Mouse (Mus musculus) gastrocnemius, adult 8-10 months (tissue): ENCODE measurements around the gene Pnma1. TPM values are rescaled to one million over a fixed set of nuclear protein-coding genes. Genes with fewer than 3 reads are reported as not detected.

ENCODE experiments used
- DNase-seq, 2 experiments: peaks; one replicate each; pipeline ENCODE4 v3.0.0; 2022; ENCODE audit warnings: low spot score in 2 of 2
- total RNA-seq, 4 experiments: library from RNA; stranded (reverse); gene quantifications; 2 replicates each; pipeline ENCODE4 v1.2.4; 2022

Gene Pnma1
- under 1 TPM in 3 of 4 experiments, not detected in 1; 0.10 to 0.17 (median 0.16) TPM for total RNA-seq

- peak; percentile 41 to 56 for DNase-seq
Measured at GRCm38 (mm10) chr12:84147954-84148621, at the start of gene Pnma1. Gene Pnma1 (minus strand): TSS chr12:84148489.

- no peak for DNase-seq
Measured at GRCm38 (mm10) chr12:84195195-84195594, 46.9 kb upstream of the Pnma1 start.

- no peak for DNase-seq
Measured at GRCm38 (mm10) chr12:84194400-84195109, 46.3 kb upstream of the Pnma1 start.

DNA sequence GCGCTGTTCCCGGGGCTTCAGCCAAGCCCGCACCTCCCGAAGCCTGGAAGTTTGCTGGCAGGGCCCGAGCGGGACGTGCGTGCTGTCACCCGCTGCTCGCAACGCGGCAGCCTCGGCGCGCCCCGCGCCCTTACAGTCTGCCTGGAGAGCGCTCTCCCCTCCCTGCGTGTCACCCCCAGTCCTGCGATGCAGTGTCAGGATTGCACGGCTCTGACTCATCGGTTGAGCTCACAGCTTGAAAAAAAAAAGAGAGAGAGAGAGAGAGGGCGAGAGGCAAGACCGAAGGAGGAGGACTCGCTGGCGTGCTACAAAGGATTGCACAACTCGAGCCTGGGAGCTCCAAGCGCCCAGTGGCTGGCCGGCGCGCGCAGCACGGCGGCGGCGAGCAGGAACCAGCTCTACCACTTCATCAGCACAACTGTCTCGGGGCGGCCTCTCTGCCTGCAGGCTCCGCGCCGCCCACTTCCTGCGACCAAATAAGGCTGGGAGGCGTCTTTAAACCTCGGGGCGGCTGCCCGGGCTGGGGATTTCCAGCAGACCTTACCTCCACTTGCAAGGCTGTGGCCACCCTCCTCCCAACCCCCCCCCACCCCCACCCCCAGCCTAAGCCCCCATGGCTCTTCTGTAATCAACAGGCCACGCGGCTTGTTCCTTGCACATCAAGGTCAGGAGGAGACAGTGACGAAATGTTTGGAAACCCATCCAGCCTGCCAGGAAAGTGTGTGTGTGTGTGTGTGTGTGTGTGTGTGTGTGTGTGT lies 45.5 kb upstream of the Pnma1 start:
- peak; percentile 89 to 95 for DNase-seq

DNA sequence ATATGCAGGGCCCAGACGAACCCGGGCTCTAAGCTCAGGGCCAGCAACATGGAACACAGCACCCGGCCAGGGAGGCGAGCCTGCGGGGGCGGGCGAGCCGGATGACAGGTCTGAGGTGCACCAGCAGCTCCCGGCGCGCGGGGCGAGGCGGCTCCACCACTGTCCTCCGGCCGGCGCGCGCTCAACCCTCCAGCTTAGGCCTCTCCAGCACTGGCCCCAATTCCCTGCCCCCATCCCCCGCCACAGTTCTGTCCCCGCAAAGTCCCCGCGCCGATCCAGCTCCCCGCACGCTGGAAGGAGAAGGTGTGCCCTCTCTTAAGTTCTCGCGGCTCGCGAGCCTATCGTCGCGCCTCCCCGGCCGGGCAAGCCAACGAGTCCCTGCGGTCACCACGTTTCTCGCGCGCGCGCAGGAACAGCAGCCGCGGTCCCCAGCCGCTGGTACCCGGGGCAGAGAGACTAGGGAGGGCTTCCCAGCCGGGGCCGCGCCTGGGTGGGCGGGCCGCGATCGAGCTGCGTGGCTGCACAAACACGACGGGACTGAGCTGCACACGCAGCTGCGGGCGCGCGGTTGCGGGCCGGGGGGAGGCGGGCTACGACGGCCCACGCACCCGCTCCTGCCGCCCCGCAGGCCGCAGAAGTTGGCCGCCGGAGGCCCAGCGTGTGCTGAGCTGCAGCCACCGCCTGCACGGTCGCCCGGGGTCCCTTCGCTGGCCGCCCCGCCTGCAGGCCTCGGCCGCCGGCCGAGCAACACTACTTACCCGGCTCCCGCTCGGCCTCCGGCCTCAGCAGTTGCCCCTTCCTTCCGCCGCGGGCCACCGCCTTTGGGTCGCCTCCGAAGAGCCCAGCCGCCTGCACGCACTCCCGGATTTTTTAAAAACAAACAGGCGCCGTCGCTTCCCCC lies 44.7 kb upstream of the Pnma1 start:
- DNase-seq: peak in 1 of 2 experiments; percentile 59

DNA sequence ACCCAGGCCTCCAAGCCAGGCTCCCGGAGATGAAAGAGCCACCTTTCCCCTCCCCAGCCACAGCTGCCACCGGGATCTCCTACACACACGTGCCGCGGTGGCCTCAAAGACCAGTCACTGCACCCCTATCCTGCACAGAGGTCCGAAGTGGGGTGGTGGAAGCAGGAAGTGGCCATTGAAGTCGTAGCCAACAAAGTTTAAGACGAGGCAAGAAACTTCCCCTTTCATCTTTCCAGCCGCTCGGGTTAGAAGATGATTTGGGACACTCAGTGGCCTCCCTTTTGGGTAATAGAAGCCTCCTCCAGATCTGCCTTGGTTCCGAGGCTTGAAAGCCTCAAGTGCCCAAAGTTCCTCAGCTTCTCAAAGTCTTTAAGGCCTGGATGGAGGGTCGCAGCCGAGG lies 44.0 kb upstream of the Pnma1 start:
- no peak for DNase-seq

DNA sequence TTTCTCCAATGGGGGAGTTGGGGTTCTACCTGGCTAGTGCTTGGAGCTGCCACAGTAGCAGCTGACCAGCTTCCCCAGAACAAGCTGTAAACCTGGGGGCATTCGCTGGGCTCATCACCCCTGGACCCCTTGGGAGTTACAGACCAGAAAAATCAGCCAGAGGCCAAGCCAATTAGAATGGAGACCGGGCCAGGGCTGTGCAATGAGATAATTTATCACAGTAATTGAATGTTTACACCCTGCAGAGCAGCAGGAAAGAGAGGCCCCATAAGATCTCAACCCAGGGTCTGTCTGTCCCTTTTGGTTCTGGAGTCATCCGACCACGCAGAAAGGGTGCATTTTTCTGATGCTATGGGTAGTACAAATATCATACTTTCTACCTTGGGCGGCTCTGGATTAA lies 43.5 kb upstream of the Pnma1 start:
- no peak for DNase-seq

- DNase-seq: no peak
Measured at GRCm38 (mm10) chr12:84191190-84191589, 42.9 kb upstream of the Pnma1 start.

DNA sequence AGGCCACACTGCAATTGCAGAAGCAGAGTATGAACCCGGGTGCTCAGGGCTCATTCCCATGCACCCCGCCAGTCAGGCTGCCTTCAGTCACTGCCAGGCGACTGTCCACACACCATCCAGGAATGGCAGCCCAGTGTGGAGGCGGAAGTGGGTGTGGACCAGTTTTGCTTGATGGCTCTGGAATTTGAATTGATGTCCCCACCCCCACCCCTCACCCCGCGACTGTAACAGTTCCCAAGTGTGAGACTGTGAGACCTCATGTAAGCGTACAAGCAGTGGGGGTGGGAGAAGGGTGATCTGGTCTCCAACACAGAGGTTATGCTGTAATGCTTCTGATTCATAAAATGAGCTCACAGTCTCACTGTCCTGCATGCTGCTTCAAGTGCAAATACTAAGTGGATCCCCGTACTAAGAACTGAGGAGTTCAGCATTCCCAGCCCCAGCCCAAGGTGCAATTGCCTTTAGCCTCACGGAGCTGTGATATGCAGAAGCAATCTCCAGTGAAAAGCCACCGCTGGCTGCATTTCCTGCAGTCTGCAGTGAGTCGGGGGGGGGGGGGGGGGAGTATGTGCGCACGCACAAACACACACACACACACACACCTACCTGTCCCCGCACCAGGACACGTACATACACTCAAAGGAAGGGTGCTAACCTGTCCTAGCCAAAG lies 42.0 kb upstream of the Pnma1 start:
- no peak for DNase-seq

DNA sequence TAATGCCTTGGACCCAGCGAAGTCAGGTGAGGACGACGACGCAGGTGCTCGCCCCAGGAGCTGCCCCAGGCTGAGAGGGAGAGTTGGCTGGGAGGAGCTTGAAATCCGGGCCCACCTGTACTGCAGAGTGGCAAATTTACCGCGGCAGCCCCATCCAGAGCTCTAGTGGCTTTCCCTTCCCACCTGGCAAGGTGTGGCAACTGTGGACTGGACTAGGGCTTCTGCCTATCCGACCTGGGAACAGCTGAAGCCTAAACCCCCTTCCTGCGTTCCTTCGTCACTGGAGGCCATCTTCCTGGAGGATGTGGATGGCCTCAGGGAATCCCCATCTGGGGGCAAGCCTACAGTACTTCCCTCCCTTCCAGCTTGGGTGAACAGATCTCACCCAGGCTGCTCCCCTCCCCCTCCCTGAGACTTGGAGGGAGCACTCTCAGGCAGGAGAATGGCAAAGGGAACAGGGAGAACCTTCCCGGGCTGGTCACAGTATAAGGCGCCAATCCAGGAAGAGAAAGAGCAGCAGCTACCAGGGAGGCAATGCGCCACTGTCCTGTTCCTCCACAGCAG lies 40.7 kb upstream of the Pnma1 start:
- DNase-seq: no peak

- DNase-seq: no peak
Measured at GRCm38 (mm10) chr12:84187752-84188601, 39.7 kb upstream of the Pnma1 start.

GRCm38 (mm10) chr12:84186950-84187349 lies 38.7 kb upstream of the Pnma1 start:
- DNase-seq: no peak

DNA sequence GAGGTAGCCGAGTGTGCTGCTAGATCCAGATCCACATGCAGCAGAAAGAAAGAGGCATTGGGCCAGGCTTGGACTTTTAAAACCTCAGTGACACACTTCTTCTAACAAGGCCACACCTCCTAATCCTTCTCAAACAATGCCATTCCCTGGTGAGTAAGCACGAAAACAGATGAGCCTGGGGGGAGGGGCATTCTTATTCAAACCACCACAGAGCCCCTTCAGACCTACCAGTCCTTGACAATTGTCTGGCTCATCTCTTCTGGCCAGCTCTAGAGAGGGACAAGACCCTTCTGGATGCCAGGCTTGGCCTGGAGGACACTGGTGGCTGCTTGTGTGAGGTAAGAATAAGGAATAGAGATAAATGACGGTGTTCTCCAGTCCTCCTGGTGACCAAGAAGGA lies 38.2 kb upstream of the Pnma1 start:
- DNase-seq: no peak

DNA sequence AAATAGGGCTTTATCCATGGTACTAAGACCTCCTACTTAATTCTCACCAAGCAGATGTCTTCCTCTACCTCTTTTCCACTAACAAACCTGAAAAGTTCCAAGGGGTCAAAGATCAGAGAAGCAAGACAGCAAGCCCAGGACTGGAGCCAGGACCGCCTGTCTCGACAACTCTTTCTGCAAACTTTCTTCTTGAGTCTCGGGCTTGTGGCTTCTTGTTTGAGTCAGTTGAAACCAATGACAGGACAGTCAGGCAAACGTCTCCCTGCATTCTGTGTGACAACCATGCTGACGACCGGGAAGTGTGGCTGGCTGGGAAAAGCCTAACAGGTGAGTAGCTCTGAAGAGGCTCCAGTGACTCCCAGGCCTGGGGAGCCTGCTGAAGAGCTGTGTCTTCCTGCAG lies 37.3 kb upstream of the Pnma1 start:
- no peak for DNase-seq

DNA sequence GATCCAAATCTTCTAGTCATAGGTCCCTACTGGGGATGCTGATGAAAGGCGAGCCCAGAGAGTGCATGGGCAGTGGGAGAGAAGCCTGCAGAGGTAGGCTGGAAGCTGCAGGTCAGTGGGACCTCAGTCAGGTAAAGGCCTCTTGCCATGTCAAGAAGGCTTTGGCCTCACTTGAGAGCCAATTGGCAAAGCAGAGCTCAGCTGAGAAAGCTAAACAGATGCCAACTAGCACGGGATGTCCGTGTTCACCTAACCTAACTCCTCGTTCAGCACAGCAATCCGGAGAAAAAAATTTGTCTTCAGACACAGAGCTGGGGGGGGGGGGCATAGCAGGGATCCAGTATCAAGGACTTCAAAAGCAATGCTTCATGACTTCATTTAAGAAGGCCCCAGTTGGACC lies 36.7 kb upstream of the Pnma1 start:
- DNase-seq: no peak

DNA sequence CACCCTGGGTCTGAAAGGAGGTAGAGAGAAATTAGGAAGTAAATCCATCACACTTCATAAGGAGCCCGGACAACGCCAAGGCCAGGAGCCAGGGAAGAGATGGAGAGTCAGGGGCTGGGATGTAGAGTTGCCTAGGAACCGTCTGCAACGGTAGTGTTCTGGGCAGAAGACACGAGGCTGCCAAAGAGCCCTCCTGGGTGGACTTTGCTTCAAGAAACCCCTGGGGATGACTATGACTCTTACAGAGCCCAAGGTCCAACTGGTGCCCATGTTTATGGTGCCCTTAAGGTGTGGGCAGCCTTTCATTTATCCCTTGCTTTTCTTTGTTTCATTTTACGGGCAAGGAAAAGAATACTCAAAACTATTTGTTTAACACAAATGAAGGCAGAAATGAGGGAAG lies 33.7 kb upstream of the Pnma1 start:
- no peak for DNase-seq

DNA sequence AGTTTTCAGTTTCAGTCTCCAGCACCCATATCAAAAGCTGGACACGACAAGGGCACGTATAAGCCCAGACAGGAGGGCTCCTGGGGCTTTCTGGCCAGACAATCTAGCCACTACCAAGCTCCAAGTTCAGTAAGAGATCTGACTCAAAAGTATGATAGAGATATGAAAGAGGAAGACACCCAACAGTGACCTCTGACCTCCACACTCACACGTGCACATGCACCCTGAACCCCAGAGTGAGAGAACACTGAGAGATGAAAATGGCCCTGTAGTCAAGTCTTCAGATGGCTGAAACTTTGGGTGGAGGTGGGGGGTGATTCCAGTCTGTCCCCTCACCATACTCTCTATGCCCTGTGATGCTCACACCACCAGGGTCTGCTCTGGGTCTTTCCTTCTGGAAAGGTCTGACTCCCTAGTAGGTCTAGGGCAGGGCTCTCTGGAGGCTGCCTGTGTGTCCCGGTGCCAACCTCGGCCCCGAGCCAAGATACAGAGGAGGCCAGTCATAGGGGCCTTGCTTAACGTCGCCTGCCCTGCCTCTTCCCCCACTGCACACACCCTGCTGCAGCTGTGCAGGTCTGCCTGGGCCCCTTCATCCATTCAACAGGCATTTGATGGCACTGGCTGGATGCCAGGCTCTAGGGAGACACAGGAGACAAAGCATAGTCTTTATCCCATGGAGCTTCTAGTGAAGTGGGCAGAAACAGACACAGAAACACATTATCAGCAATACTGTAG lies 32.6 kb upstream of the Pnma1 start:
- DNase-seq: peak; percentile 57 to 78

GRCm38 (mm10) chr12:84180090-84180489 lies 31.8 kb upstream of the Pnma1 start:
- no peak for DNase-seq
